Mouse (Mus musculus) megakaryocyte-erythroid progenitor cell, adult 5-6 weeks (primary cell): Measurements from ENCODE around the gene Vps51. TPM values are rescaled to one million over a fixed set of nuclear protein-coding genes. Genes with fewer than 3 reads are reported as not detected.

Experiments
- ATAC-seq: replicated peaks from 2 replicates; pipeline ENCODE4 v1.8.0; 2016; ENCODE audit warnings: mild to moderate bottlenecking, inconsistent platforms; ENCODE audit not compliant: severe bottlenecking, poor library complexity, low FRiP score, low TSS enrichment
- total RNA-seq, 2 experiments: library from RNA; stranded (forward) in 1 of 2; stranded (reverse) in 1 of 2; fragments of 200-1000, 215-1000 nt in 1 of 2; fragments of >200 nt in 1 of 2; fragmentation: Nextera tagmentation in 1 of 2; gene quantifications; 2 replicates each; pipeline ENCODE4 v1.2.3; 2014 to 2017

Gene Vps51
- total RNA-seq, 2 experiments from 2014 or later, result 33.9 to 61.4 TPM

DNA sequence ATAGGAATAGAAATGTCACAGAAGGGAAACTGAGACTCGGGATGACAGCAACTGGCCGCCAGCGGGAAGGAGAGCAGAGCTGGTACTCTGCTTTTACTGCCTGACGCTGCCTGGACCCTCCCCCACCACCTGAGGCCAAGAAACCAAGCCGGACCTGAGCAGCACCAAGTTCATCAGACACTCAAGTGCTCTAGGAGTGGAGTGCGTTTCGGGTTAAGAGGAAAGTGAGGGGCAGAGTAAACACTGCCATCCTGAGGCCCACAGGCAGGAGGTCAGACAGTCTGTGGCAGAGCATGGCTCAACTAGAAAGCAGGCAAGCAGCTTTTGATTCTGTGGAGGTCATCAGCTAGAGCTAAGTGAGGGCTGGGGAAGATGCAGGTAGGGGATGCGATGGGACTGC is 54.0 kb downstream of the Vps51 start:
- ATAC-seq, result no peak

DNA sequence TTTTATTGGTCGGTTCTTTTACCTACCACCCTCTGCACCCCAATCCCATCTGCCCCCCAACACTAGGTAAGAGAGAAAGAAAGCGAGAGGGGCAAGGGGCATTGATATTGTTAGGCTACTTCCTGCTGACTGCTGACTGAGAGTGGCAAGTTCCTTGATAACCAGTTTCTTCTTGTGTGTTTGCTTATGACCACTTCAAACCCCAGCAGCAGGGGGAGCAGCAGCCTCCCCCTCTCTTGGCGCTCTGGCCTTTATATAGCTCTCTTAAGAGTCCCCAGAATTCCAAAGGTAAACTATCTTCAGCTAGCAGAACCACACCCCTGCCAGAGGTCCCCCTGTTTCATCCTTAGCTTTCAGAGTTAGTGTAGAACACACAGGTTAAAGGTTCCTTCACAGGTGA is 56.8 kb downstream of the Vps51 start:
- ATAC-seq, result no peak

DNA sequence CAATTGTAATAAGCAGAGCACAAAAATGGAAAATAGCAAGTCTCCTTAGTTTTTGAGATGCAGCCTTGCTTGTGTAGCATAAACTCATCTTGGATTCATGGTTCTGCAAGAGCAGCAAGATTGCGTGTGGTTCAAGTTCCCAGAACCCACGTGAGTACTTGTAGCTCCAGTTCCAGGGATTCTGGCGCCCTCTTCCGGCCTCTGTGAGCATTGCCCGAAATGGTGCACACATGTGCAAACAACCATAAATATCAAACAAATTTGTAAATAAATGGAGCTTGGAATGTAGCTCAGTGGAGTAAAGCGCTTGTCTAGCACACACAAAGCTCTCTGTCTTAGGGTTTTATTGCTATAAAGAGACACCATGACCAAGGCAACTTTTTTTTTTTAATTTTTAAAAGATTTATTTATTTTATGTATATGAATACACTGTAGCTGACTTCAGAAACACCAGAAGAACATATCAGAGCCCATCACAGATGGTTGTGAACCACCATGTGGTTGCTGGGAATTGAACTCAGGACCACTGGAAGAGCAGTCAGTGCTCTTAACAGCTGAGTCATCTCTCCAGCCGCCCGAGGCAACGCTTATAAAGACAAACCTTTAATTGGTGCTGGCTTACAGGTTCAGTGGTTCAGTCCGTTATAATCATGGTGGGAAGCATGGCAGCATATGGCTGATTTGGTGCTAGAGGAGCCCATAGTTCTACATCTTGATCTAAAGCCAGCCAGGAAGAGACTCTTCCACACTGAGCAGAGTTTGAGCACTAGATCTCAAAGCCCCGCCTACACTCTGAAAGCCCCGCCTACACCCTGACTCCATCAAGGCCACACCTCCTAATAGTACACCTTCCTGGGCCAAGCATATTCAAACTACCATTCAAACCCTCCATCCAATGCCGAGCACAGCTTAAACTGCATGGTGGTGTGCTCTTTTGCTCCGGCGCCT is 58.6 kb downstream of the Vps51 start:
- ATAC-seq, result peak; percentile 46

Other genes with a start within 250 kb of the Vps51 start
- gene Frmd8, start 202.0 kb downstream of the Vps51 start, total RNA-seq (2014; fragmentation: Nextera tagmentation), result 12.5 and 14.1 TPM in 2 replicates
- 10.7 and 14.3 TPM in 2 replicates for gene Frmd8, start 202.0 kb downstream of the Vps51 start, total RNA-seq (2017)
- 10.0 and 20.1 TPM in 2 replicates for gene Slc25a45, start 199.4 kb downstream of the Vps51 start, total RNA-seq (2014; fragmentation: Nextera tagmentation)
- gene Slc25a45, start 199.4 kb downstream of the Vps51 start, total RNA-seq (2017), result 11.7 and 11.9 TPM in 2 replicates
- 5.3 and 5.9 TPM in 2 replicates for gene Tigd3, start 183.1 kb downstream of the Vps51 start, total RNA-seq (2014; fragmentation: Nextera tagmentation)
- gene Tigd3, start 183.1 kb downstream of the Vps51 start, total RNA-seq (2017), result 2.2 and 3.1 TPM in 2 replicates
- gene Dpf2, start 164.2 kb downstream of the Vps51 start, total RNA-seq (2014; fragmentation: Nextera tagmentation), result 91.2 and 95.9 TPM in 2 replicates
- gene Dpf2, start 164.2 kb downstream of the Vps51 start, total RNA-seq (2017), result 75.0 and 124 TPM in 2 replicates
- 0.77 TPM in 1 of 2 replicates, not detected in the other for gene Cdc42ep2, start 152.4 kb downstream of the Vps51 start, total RNA-seq (2014; fragmentation: Nextera tagmentation)
- gene Cdc42ep2, start 152.4 kb downstream of the Vps51 start, total RNA-seq (2017), result not detected in 2 replicates
- 134 and 164 TPM in 2 replicates for gene Pola2, start 113.0 kb downstream of the Vps51 start, total RNA-seq (2014; fragmentation: Nextera tagmentation)
- 62.6 and 87.0 TPM in 2 replicates for gene Pola2, start 113.0 kb downstream of the Vps51 start, total RNA-seq (2017)
- not detected in 2 replicates for gene Slc22a20, start 91.1 kb downstream of the Vps51 start, total RNA-seq (2014; fragmentation: Nextera tagmentation)
- not detected in 2 replicates for gene Slc22a20, start 91.1 kb downstream of the Vps51 start, total RNA-seq (2017)
- 41.2 and 46.0 TPM in 2 replicates for gene Capn1, start 61.3 kb downstream of the Vps51 start, total RNA-seq (2014; fragmentation: Nextera tagmentation)
- 30.6 and 53.5 TPM in 2 replicates for gene Capn1, start 61.3 kb downstream of the Vps51 start, total RNA-seq (2017)
- 31.2 and 52.3 TPM in 2 replicates for gene Syvn1, start 30.7 kb downstream of the Vps51 start, total RNA-seq (2014; fragmentation: Nextera tagmentation)
- gene Syvn1, start 30.7 kb downstream of the Vps51 start, total RNA-seq (2017), result 5.8 and 7.5 TPM in 2 replicates
- 54.4 and 64.1 TPM in 2 replicates for gene Mrpl49, start 19.4 kb downstream of the Vps51 start, total RNA-seq (2014; fragmentation: Nextera tagmentation)
- 33.6 and 41.0 TPM in 2 replicates for gene Mrpl49, start 19.4 kb downstream of the Vps51 start, total RNA-seq (2017)
- gene Fau, start 19.4 kb downstream of the Vps51 start, total RNA-seq (2014; fragmentation: Nextera tagmentation), result 2,866 and 2,996 TPM in 2 replicates
- 1,307 and 1,586 TPM in 2 replicates for gene Fau, start 19.4 kb downstream of the Vps51 start, total RNA-seq (2017)
- 11.5 and 16.7 TPM in 2 replicates for gene Znhit2, start 16.0 kb downstream of the Vps51 start, total RNA-seq (2014; fragmentation: Nextera tagmentation)
- 10.7 and 11.2 TPM in 2 replicates for gene Znhit2, start 16.0 kb downstream of the Vps51 start, total RNA-seq (2017)
- gene Tm7sf2, start 8.9 kb downstream of the Vps51 start, total RNA-seq (2014; fragmentation: Nextera tagmentation), result 13.7 and 14.7 TPM in 2 replicates
- 3.6 and 4.8 TPM in 2 replicates for gene Tm7sf2, start 8.9 kb downstream of the Vps51 start, total RNA-seq (2017)
- not detected in 2 replicates for gene Tmem262, start 2.8 kb upstream of the Vps51 start, total RNA-seq (2014; fragmentation: Nextera tagmentation)
- gene Tmem262, start 2.8 kb upstream of the Vps51 start, total RNA-seq (2017), result not detected in 2 replicates
- gene Gm28374, start 5.0 kb upstream of the Vps51 start, total RNA-seq (2014; fragmentation: Nextera tagmentation), result not detected in 2 replicates
- gene Gm28374, start 5.0 kb upstream of the Vps51 start, total RNA-seq (2017), result 0.99 TPM in 1 of 2 replicates, not detected in the other
- gene Zfpl1, start 7.7 kb upstream of the Vps51 start, total RNA-seq (2014; fragmentation: Nextera tagmentation), result 20.4 and 38.0 TPM in 2 replicates
- 34.2 and 34.8 TPM in 2 replicates for gene Zfpl1, start 7.7 kb upstream of the Vps51 start, total RNA-seq (2017)
- gene Cdca5, start 7.8 kb upstream of the Vps51 start, total RNA-seq (2014; fragmentation: Nextera tagmentation), result 47.6 and 48.9 TPM in 2 replicates
- 25.2 and 25.9 TPM in 2 replicates for gene Cdca5, start 7.8 kb upstream of the Vps51 start, total RNA-seq (2017)
- gene AC131692.1, start 17.2 kb upstream of the Vps51 start, total RNA-seq (2014; fragmentation: Nextera tagmentation), result 3.5 and 5.7 TPM in 2 replicates
- 0.95 and 1.6 TPM in 2 replicates for gene AC131692.1, start 17.2 kb upstream of the Vps51 start, total RNA-seq (2017)
- 1.5 and 2.1 TPM in 2 replicates for gene Naaladl1, start 28.6 kb upstream of the Vps51 start, total RNA-seq (2014; fragmentation: Nextera tagmentation)
- not detected in 2 replicates for gene Naaladl1, start 28.6 kb upstream of the Vps51 start, total RNA-seq (2017)
- gene Sac3d1, start 41.4 kb upstream of the Vps51 start, total RNA-seq (2014; fragmentation: Nextera tagmentation), result 18.8 and 20.9 TPM in 2 replicates
- 7.7 and 9.3 TPM in 2 replicates for gene Sac3d1, start 41.4 kb upstream of the Vps51 start, total RNA-seq (2017)
- gene Snx15, start 51.1 kb upstream of the Vps51 start, total RNA-seq (2014; fragmentation: Nextera tagmentation), result 15.2 and 24.6 TPM in 2 replicates
- gene Snx15, start 51.1 kb upstream of the Vps51 start, total RNA-seq (2017), result 7.0 and 13.2 TPM in 2 replicates
- gene Batf2, start 63.8 kb upstream of the Vps51 start, total RNA-seq (2014; fragmentation: Nextera tagmentation), result 2.0 TPM in 1 of 2 replicates, not detected in the other
- 0.42 TPM in 1 of 2 replicates, not detected in the other for gene Batf2, start 63.8 kb upstream of the Vps51 start, total RNA-seq (2017)
- gene Arl2, start 64.3 kb upstream of the Vps51 start, total RNA-seq (2014; fragmentation: Nextera tagmentation), result 43.2 and 45.4 TPM in 2 replicates
- 26.4 and 38.6 TPM in 2 replicates for gene Arl2, start 64.3 kb upstream of the Vps51 start, total RNA-seq (2017)
- gene Majin, start 107.2 kb upstream of the Vps51 start, total RNA-seq (2014; fragmentation: Nextera tagmentation), result not detected in 2 replicates
- gene Majin, start 107.2 kb upstream of the Vps51 start, total RNA-seq (2017), result not detected in 2 replicates
- gene Gpha2, start 149.1 kb upstream of the Vps51 start, total RNA-seq (2014; fragmentation: Nextera tagmentation), result not detected in 2 replicates
- gene Gpha2, start 149.1 kb upstream of the Vps51 start, total RNA-seq (2017), result not detected in 2 replicates
- 10.9 and 24.0 TPM in 2 replicates for gene Ppp2r5b, start 158.6 kb upstream of the Vps51 start, total RNA-seq (2014; fragmentation: Nextera tagmentation)
- gene Ppp2r5b, start 158.6 kb upstream of the Vps51 start, total RNA-seq (2017), result 8.6 and 10.3 TPM in 2 replicates
- gene Atg2a, start 164.4 kb upstream of the Vps51 start, total RNA-seq (2014; fragmentation: Nextera tagmentation), result 22.6 and 30.2 TPM in 2 replicates
- 5.8 and 11.8 TPM in 2 replicates for gene Atg2a, start 164.4 kb upstream of the Vps51 start, total RNA-seq (2017)
- gene Ehd1, start 199.5 kb upstream of the Vps51 start, total RNA-seq (2014; fragmentation: Nextera tagmentation), result 50.0 and 60.7 TPM in 2 replicates
- 26.7 and 62.5 TPM in 2 replicates for gene Ehd1, start 199.5 kb upstream of the Vps51 start, total RNA-seq (2017)
- 3.4 and 4.4 TPM in 2 replicates for gene Cdc42bpg, start 229.2 kb upstream of the Vps51 start, total RNA-seq (2014; fragmentation: Nextera tagmentation)
- gene Cdc42bpg, start 229.2 kb upstream of the Vps51 start, total RNA-seq (2017), result 3.1 and 3.7 TPM in 2 replicates